Mouse (Mus musculus): Measurements from ENCODE around the gene Stard3. TPM values are rescaled to one million over a fixed set of nuclear protein-coding genes. Genes with fewer than 3 reads are reported as not detected.

Stard3 gene
- polyA plus RNA-seq, 1 experiment from 2014 or later: 44.9 TPM

GRCm38 (mm10) chr11:98385638-98386585 is 27.7 kb downstream of the Stard3 start, which contains the start of gene Pnmt:
Gene Pnmt (plus strand): TSS chr11:98386450.
- Histone ChIP-seq H3K9ac (ENCODE audit: low read depth, low read length) (no peak within 1 kb of the TSS), H3K27ac (ENCODE audit: low read length) (no peak within 1 kb of the TSS), H3K4me3 (ENCODE audit: low read length) (no peak within 1 kb of the TSS), H3K27me3 (replicated peaks; ENCODE audit: control insufficient read depth, insufficient read depth, low read length) (peaks cover 17% of the 10 kb centered on the region), H3K4me1 (ENCODE audit: control insufficient read depth, insufficient read depth, low read length) (peaks cover 4% of the 10 kb centered on the region; the same call in 1 of the 2 replicates), H3K4me2 (ENCODE audit: low read depth, low read length) (no peak within 1 kb of the TSS), H3K36me3 (ENCODE audit: control insufficient read depth, insufficient read depth, low read length) (no peaks in the 10 kb centered on the region), H3K9me3 (ENCODE audit: control insufficient read depth, low read length) (no peaks in the 10 kb centered on the region)
- ATAC-seq: no peak
- 51% methylated on average over 25 of the region's 25 CpGs for WGBS

- no peak for ATAC-seq
- peaks cover 7% of the 10 kb centered on the region; the same call in 1 of the 2 replicates for H3K4me1 ChIP-seq (ENCODE audit: control insufficient read depth, insufficient read depth, low read length)
- no peak overlapping the region for H3K9ac ChIP-seq (ENCODE audit: low read depth, low read length)
- no peak overlapping the region for H3K27ac ChIP-seq (ENCODE audit: low read length)
- no peaks in the 10 kb centered on the region for H3K36me3 ChIP-seq (ENCODE audit: control insufficient read depth, insufficient read depth, low read length)
- no peak overlapping the region for H3K4me2 ChIP-seq (ENCODE audit: low read depth, low read length)
- no peaks in the 10 kb centered on the region for H3K9me3 ChIP-seq (ENCODE audit: control insufficient read depth, low read length)
- H3K4me3 ChIP-seq (ENCODE audit: low read length): no peak overlapping the region
- 9% methylated on average over 24 of the region's 24 CpGs for WGBS
- peaks cover 17% of the 10 kb centered on the region for H3K27me3 ChIP-seq (replicated peaks; ENCODE audit: control insufficient read depth, insufficient read depth, low read length)
Observed at GRCm38 (mm10) chr11:98386596-98386995, 28.4 kb downstream of the Stard3 start.

GRCm38 (mm10) chr11:98387056-98387577 is 28.9 kb downstream of the Stard3 start:
- peaks cover 17% of the 10 kb centered on the region for H3K27me3 ChIP-seq (replicated peaks; ENCODE audit: control insufficient read depth, insufficient read depth, low read length)
- H3K9ac ChIP-seq (ENCODE audit: low read depth, low read length): no peak overlapping the region
- H3K4me3 ChIP-seq (ENCODE audit: low read length): no peak overlapping the region
- ATAC-seq: no peak
- 55% methylated on average over 14 of the region's 14 CpGs for WGBS
- H3K9me3 ChIP-seq (ENCODE audit: control insufficient read depth, low read length): no peaks in the 10 kb centered on the region
- no peak overlapping the region for H3K4me2 ChIP-seq (ENCODE audit: low read depth, low read length)
- H3K27ac ChIP-seq (ENCODE audit: low read length): no peak overlapping the region
- H3K36me3 ChIP-seq (ENCODE audit: control insufficient read depth, insufficient read depth, low read length): no peaks in the 10 kb centered on the region
- peaks cover 12% of the 10 kb centered on the region for H3K4me1 ChIP-seq (ENCODE audit: control insufficient read depth, insufficient read depth, low read length)

- Histone ChIP-seq H3K4me2 (ENCODE audit: low read depth, low read length) (no peak overlapping the region), H3K27ac (ENCODE audit: low read length) (no peak overlapping the region), H3K27me3 (replicated peaks; ENCODE audit: control insufficient read depth, insufficient read depth, low read length) (peaks cover 17% of the 10 kb centered on the region), H3K9ac (ENCODE audit: low read depth, low read length) (no peak overlapping the region), H3K9me3 (ENCODE audit: control insufficient read depth, low read length) (no peaks in the 10 kb centered on the region), H3K4me3 (ENCODE audit: low read length) (no peak overlapping the region), H3K36me3 (ENCODE audit: control insufficient read depth, insufficient read depth, low read length) (no peaks in the 10 kb centered on the region), H3K4me1 (ENCODE audit: control insufficient read depth, insufficient read depth, low read length) (peaks cover 24% of the 10 kb centered on the region)
- WGBS: 75% methylated on average over 10 of the region's 10 CpGs
- ATAC-seq: no peak
Observed at GRCm38 (mm10) chr11:98388282-98388681, 30.1 kb downstream of the Stard3 start.

GRCm38 (mm10) chr11:98389221-98389780 is 31.1 kb downstream of the Stard3 start:
- Histone ChIP-seq H3K9ac (ENCODE audit: low read depth, low read length) (no peak overlapping the region), H3K36me3 (ENCODE audit: control insufficient read depth, insufficient read depth, low read length) (no peaks in the 10 kb centered on the region), H3K4me1 (ENCODE audit: control insufficient read depth, insufficient read depth, low read length) (peaks cover 34% of the 10 kb centered on the region), H3K27me3 (replicated peaks; ENCODE audit: control insufficient read depth, insufficient read depth, low read length) (peaks cover 17% of the 10 kb centered on the region), H3K27ac (ENCODE audit: low read length) (no peak overlapping the region), H3K4me3 (ENCODE audit: low read length) (no peak overlapping the region), H3K9me3 (ENCODE audit: control insufficient read depth, low read length) (no peaks in the 10 kb centered on the region), H3K4me2 (ENCODE audit: low read depth, low read length) (no peak overlapping the region)
- ATAC-seq: no peak
- 28% methylated on average over 9 of the region's 9 CpGs for WGBS

GRCm38 (mm10) chr11:98390141-98390540 is 32.0 kb downstream of the Stard3 start:
- no peak for ATAC-seq
- H3K27me3 ChIP-seq (replicated peaks; ENCODE audit: control insufficient read depth, insufficient read depth, low read length): peaks cover 14% of the 10 kb centered on the region
- no peaks in the 10 kb centered on the region for H3K9me3 ChIP-seq (ENCODE audit: control insufficient read depth, low read length)
- WGBS: 68% methylated on average over 12 of the region's 12 CpGs
- no peak overlapping the region for H3K4me3 ChIP-seq (ENCODE audit: low read length)
- H3K4me2 ChIP-seq (ENCODE audit: low read depth, low read length): no peak overlapping the region
- H3K27ac ChIP-seq (ENCODE audit: low read length): no peak overlapping the region
- no peak overlapping the region for H3K9ac ChIP-seq (ENCODE audit: low read depth, low read length)
- H3K4me1 ChIP-seq (ENCODE audit: control insufficient read depth, insufficient read depth, low read length): peaks cover 37% of the 10 kb centered on the region
- H3K36me3 ChIP-seq (ENCODE audit: control insufficient read depth, insufficient read depth, low read length): no peaks in the 10 kb centered on the region

- H3K4me2 ChIP-seq (ENCODE audit: low read depth, low read length): no peak overlapping the region
- peak overlapping the region; percentile 50; the same call in 1 of the 2 replicates for H3K9ac ChIP-seq (ENCODE audit: low read depth, low read length)
- no peaks in the 10 kb centered on the region for H3K36me3 ChIP-seq (ENCODE audit: control insufficient read depth, insufficient read depth, low read length)
- peaks cover 37% of the 10 kb centered on the region for H3K4me1 ChIP-seq (ENCODE audit: control insufficient read depth, insufficient read depth, low read length)
- no peaks in the 10 kb centered on the region for H3K9me3 ChIP-seq (ENCODE audit: control insufficient read depth, low read length)
- 13% methylated on average over 6 of the region's 8 CpGs for WGBS
- no peak for ATAC-seq
- H3K27me3 ChIP-seq (replicated peaks; ENCODE audit: control insufficient read depth, insufficient read depth, low read length): peaks cover 6% of the 10 kb centered on the region; the same call in 1 of the 2 replicates
- peak overlapping the region; percentile 85 for H3K27ac ChIP-seq (ENCODE audit: low read length)
- no peak overlapping the region for H3K4me3 ChIP-seq (ENCODE audit: low read length)
Observed at GRCm38 (mm10) chr11:98392034-98392433, 33.9 kb downstream of the Stard3 start.

GRCm38 (mm10) chr11:98392645-98393044 is 34.5 kb downstream of the Stard3 start:
- H3K9me3 ChIP-seq (ENCODE audit: control insufficient read depth, low read length): no peaks in the 10 kb centered on the region
- H3K4me2 ChIP-seq (ENCODE audit: low read depth, low read length): peak overlapping the region; percentile 27; the same call in 1 of the 2 replicates
- peak overlapping the region; percentile 50; the same call in 1 of the 2 replicates for H3K9ac ChIP-seq (ENCODE audit: low read depth, low read length)
- peak overlapping the region; percentile 85 for H3K27ac ChIP-seq (ENCODE audit: low read length)
- peaks cover 2% of the 10 kb centered on the region; the same call in 1 of the 2 replicates for H3K27me3 ChIP-seq (replicated peaks; ENCODE audit: control insufficient read depth, insufficient read depth, low read length)
- whole genome bisulfite sequencing: 30% methylated on average over 4 of the region's 4 CpGs
- peak; percentile 43 for ATAC-seq
- no peak overlapping the region for H3K4me3 ChIP-seq (ENCODE audit: low read length)
- H3K36me3 ChIP-seq (ENCODE audit: control insufficient read depth, insufficient read depth, low read length): no peaks in the 10 kb centered on the region
- H3K4me1 ChIP-seq (ENCODE audit: control insufficient read depth, insufficient read depth, low read length): peaks cover 37% of the 10 kb centered on the region

- peak overlapping the region; percentile 92 for H3K27ac ChIP-seq (ENCODE audit: low read length)
- no peak overlapping the region for H3K4me3 ChIP-seq (ENCODE audit: low read length)
- 66% methylated on average over 6 of the region's 6 CpGs for WGBS
- H3K9me3 ChIP-seq (ENCODE audit: control insufficient read depth, low read length): no peaks in the 10 kb centered on the region
- peak; percentile 45 for ATAC-seq
- H3K36me3 ChIP-seq (ENCODE audit: control insufficient read depth, insufficient read depth, low read length): no peaks in the 10 kb centered on the region
- no peaks in the 10 kb centered on the region for H3K27me3 ChIP-seq (replicated peaks; ENCODE audit: control insufficient read depth, insufficient read depth, low read length)
- H3K4me2 ChIP-seq (ENCODE audit: low read depth, low read length): peak overlapping the region; percentile 27; the same call in 1 of the 2 replicates
- H3K9ac ChIP-seq (ENCODE audit: low read depth, low read length): peak overlapping the region; percentile 50; the same call in 1 of the 2 replicates
- peaks cover 37% of the 10 kb centered on the region for H3K4me1 ChIP-seq (ENCODE audit: control insufficient read depth, insufficient read depth, low read length)
Observed at GRCm38 (mm10) chr11:98393317-98393716, 35.1 kb downstream of the Stard3 start.

All from intestine, embryonic 16.5 days (tissue).